Mouse (Mus musculus): ENCODE results near the gene Tmem30c.
"Not testable (repeated sequence)": the region's sequence is repeated elsewhere in the genome, so short reads cannot be mapped to it uniquely, and the experiment has no call there.

Gene Tmem30c

DNA sequence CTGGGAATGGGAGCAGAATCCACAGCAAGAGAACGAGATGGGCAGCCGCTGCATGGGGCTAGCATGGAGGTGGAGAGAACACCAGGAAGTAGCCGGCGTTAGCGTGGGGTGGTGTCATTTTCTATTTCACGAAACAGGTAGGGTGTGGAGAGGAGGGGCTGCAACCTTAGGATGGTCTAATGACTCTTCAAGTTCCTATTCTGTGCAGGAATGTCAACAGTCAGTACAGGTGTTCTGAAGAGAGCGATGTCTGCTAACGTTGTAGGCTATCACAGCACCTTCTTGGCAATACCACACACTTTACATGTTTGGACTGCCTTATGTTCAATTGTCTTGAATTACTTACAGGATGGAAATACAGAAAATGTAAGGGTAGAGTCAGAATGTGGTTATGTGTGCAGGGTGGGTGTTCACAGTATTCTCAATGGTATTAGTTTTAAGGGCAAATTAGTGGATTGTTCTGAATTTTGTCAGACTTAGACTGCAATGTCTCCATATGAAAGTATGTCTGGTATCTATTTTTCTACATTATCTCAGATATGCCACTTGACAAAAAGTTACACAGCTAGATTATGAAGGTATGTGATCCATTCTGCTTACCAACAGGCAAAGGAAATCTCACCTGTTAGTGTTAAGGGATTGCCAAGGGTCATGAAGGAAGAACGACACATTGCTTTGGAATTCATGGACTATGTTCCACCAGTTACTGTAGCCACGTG, 2.7 kb upstream of the Tmem30c start:
- DNase-seq (ENCODE audit: low spot score) = no peak

DNA sequence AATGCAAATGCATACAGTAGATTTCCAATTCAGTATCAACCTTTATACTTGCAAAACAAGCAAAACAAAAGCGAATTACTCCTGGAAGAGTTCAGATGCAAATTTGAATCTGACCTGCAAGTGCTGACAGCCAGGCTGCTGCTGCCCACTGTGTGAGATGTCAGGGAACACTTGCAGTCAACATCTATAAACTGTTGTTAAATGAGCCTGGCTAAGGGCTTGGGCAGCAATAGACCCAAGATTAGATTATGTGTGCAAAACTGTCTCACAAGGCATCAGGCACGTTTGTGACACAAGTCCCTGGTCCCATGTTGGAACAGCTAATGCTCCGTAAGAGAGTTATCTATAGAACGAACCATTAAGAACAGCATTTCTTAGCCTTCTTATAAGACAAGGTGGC, 369 bp downstream of the Tmem30c start:
- no peak for DNase-seq (ENCODE audit: low spot score)

DNA sequence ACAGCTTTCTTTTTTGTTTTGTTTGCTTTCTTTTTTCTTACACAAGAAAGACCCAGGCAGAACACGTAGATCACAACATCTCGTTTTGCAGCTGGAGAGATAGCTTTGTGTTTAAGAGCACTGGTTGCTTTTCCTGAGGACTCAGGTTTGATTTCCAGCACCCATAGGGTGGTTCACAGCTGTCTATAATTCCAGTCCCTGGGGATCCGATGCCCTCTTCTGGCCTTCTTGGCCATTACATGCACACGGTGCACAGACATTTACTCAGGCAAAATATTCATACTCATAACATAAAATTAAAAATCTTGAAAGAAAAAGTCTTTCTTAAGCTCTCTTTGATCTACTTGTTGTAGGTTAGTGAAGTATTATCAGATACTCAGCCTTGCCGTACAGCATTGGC, 969 bp downstream of the Tmem30c start:
- DNase-seq (ENCODE audit: low spot score) = no peak

DNA sequence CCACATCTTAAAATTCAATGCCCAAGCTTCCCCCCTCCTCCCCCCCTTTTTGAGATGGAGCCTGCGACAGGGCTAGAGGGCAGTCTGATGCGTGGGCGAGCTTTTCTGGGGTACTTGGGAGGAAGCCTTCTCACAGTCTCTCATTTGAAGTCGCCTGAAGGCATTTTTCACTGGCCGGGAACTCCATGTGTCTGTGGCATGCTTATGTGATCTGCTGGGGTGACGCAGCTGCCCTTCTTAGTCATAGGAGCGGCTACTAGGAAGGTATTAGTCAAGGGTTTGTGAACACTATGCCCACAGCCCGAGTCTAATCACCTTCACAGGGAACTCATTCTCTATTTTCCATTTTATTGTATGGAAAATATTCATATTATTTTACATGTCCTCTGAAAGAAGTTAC, 11.2 kb downstream of the Tmem30c start:
- DNase-seq (ENCODE audit: low spot score) = no peak

DNA sequence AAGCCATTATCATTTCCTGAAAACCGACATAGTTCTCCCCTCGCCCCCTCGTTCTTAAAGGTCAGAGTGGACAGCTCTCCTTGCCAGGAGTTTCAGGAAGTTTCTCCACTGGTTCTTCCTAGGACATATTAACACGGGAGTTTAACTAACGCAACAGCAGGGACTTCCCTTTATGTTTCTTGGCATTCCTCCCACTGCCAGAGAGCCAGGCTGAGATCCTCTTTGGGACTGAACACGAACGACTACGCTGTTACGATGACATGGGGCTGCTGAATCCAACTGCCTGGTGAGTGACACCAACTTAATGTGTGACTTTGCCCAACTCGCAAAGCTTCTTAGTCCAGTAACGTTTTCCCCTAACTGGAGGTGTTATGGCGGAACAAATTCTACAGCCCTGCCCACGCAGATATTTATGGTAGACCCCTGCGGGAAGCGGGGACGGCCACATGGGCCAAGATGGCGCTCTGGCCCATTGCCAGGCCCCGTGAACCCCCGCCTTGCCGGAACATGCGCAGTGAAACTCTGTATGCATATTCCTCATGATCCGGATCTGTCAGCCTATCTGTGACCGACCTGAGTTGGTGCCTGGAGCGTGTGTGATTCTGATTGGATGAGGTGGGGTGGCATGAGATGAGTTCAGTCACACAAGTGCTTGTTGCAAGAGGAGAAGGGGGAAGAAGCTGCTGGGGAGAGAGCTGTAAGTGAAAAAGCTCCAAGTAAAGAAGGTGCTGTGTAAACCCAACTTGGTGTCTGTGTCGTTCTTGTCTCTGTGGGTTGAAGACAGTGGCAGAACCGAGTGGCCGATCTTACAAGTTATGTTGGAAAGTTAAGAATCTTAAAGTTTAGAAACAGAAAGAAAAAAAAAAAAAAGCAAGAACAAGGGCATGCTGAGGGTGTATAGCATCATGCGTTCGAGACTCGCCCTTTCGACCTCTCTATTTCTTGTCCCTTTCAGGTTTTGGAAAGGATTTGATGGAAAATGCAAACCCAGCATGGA, 12.1 kb downstream of the Tmem30c start:
- no peak for DNase-seq (ENCODE audit: low spot score)

DNA sequence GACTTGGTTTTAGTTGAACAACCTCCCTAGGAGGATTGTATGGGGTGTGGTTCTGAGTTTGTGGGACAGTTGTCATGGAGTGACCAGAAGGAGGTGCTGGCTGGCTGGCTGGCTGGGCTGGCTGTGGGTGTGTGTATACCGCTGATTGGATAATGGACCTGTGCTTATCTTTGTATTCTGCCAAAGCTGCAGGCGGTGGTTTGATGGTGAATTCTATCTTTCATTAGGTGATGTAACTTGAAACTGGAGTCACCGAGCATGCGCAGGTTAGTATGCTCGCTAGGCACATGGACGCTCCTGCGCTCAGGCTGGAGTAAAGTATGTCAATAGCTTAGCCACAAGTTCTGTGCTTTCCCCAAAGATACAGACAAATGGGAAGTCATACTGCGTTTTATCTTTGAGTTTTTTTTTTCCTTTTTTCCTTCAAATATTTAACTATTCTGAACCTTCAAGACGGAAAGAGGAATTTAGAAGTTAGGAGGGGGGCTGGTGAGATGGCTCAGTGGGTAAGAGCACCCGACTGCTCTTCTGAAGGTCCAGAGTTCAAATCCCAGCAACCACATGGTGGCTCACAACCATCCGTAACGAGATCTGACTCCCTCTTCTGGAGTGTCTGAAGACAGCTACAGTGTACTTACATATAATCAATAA, 13.6 kb downstream of the Tmem30c start:
- no peak for DNase-seq (ENCODE audit: low spot score)

DNA sequence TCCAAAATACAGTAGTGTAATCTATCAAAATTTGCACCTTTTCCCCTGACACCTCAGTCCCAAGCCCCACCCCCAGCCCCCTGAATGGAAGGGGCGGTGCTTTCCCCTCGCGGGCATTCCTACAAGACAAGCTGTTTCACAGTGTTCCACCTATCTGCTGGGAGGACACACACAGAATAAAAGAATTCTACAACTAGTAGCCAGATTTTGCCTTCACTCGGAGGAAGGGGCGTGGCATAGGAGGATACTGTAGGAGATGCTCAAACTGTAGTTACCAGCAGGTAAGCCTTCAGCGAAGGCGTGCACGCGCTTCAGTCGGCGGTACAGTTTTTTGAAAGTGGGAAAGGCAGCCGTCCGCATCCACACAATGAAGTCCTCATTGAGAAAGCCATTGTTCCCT, 22.9 kb downstream of the Tmem30c start:
- DNase-seq (ENCODE audit: low spot score) = no peak

DNA sequence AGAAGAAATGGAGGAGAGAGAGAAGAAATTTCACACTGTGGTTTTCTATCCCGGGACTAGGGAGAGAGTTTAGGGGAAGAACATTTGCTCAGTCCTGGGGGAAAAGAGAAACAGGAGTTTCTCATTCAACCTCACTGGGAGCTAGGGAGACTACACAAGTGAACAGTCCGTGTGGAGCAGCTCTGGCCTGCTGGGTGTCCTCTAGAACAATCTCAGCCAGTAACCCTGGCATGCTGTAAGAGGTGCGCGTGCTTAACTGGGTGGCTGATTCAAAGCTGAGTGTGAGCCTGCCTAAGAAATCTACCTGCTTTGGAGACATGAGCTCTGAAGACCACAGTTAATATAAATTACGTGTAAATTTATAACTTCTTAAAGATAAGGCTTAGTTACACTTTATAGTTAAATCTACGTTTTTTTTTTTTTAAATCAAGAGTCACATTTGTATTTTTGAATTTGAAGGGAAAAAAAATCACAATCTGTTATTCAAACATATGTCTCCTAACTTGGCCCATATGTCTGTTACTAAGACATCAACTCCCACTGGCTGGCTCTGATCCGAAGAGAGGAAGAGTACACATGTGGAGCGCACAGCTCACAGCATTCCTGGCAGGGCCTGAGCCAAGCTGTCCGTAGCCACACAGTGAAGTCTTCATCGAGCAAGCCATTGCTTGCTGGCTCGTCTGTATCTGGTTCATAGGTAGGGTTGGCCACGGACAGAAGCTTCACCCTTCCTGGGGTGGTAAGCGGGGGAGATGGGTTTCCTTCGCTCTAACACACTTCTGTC, 24.4 kb downstream of the Tmem30c start:
- DNase-seq (ENCODE audit: low spot score) = no peak

DNA sequence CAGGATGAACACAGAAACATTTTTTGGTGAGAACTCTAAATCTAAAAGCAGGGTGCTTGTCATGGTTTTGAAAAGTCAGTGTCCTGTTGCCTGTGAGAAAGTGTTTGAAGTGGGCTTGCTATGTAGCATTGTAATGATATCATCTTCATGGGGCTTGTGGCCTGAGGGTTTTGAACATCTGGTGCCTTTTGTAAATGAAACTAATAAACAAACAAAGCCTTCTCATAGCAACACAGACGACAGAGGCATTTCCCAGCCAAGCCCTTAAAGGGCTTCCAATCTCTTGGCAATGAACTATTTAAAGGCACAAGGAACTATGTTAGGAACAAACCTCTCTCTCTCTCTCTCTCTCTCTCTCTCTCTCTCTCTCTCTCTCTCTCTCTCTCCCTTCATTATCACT, 25.6 kb downstream of the Tmem30c start:
- DNase-seq (ENCODE audit: low spot score) = no peak

DNA sequence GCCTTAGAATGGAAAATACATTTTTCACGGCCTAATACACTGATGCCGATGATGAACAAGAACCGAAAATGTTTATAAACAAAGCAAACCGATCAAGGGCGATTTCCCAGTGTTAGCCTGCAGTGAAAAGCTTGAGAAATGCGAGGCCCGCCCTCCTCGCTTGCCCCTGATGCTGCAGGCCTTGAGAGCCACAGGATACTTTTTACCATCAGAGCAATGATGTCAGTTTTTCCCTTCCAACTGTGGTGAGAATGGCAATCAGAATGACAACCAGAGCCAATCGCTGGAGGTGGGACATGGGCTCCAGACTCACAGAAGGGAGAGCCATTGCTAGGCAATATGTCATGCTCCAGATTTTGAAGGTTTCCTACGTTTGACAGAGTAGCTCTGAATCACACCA, 32.5 kb downstream of the Tmem30c start:
- no peak for DNase-seq (ENCODE audit: low spot score)

DNA sequence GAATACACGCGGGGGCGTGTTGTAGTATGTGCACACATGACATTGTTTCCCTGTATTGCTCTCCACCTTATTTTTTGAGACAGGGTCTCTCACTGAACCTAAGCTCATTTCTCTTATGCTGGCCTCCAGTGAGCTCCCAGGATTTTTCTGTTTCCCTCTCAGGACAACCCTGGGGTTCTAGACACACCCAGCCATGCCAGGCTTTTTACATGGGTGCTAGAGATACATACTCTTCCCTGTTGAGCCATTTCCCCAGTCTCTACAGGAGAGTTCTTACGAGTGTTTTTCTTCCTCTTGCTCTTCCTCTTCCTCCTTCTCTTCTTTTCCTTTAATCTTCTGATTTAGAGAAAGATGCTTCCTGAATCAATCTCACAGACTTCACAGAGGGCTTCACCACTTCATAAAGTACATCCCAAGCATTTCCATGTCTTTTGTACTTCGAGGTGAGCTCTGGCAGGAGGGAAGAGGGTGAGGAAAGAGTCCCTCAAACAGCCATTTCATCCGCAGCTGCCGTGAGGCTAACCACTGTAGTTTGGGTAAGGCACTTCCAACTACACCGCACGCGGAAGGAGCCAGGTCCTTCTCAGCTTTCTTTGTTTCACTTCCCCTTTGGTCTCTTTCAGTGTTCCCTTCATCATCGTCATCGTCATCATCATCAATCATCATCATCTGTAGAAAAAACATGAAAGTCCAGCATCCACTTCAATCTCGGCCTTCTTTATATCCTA, 33.1 kb downstream of the Tmem30c start:
- DNase-seq (ENCODE audit: low spot score) = no peak

DNA sequence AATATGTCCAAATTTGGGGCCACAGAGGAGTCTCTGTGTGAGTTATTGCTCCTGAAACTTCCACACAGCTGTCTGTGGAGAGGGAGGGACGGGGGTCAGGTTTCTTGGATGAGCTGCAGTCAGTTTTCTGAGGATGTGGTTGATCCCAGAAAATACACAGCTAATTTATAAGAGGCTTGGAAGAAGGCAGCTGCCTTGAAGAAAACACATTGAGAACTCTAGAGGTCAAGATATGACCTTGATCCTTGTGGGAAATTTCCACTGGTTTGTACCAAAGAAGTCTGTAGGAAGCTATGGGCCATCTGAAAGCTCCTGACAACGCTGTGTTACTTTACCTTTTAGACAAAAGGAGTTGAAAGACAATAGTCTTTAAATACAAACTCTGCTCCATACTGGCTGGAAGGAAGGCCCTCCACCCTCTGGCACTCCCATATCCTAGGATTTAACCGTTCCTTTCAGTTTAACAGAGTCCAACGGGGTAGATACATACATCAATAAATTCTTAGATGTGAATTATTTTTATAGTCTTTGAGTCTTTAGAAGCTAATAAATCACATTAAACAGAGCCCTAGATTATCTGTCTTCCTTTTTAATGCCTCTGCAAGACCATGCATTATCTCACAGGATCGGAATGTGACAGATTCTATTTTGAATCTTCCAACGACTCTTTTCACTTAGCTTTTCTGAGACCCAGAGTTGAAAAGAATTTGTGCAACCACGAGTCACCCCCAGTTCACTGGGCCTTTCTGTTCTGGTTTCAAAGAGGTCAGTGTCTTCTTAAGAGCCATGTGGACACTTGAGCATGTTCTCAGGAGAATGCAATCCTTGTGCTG, 40.9 kb downstream of the Tmem30c start:
- DNase-seq (ENCODE audit: low spot score) = no peak

DNA sequence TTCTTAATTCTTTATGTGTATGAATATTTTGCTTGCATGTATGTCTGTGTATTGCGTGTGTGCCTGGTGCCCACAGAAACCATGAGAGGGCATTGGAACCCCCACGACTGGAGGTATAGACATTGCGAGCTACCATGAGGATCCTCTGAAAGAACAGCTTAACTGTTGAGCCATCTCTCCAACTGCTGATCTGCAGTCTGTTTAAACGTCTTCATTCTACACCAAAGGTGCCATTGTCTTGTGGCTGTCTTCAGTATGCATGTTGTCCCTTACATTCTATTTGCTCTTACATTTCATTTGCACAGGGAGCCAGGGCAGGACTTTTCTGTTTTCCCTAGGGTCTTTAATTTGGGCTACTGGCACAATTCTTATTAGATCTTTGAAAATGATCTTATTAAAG, 41.7 kb downstream of the Tmem30c start:
- DNase-seq (ENCODE audit: low spot score) = no peak

DNA sequence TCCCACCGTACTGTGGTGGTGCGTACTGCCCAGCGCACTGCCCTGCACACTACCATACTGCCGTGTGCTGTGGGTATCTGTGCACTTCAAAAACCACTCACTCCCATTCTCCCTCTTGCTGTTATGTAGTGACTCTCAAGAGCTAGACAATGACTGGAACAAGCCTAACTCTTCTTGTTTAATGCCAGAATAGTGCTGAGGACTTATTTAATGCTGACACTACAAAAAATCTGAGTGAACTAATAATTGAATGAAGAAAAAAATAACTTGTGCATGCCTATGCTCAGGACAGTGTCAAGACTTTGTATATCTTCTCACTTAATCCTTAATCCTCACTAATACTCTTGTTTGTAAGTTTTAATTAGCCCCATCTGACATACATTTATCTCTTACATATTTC, 45.2 kb downstream of the Tmem30c start:
- no peak for DNase-seq (ENCODE audit: low spot score)

DNA sequence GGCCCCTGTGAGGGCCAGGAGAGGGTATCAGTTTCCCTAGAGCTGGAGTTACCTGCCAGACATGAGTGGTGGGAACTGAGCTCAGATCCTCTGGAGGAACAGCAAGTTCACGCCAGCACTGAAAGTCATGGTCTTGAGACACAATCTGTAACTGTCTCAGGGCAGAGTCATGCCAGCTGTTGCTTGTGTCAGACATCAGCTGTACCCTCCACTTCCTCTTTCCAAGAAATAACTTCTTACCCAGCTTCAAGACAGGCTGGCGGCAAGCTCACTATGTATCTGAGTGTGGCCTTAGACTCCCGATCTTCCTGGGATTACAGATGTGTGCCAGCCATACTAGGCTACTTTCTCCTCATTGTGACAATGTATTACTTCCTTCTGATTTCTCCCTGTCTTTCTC, 46.1 kb downstream of the Tmem30c start:
- DNase-seq (ENCODE audit: low spot score) = no peak

DNA sequence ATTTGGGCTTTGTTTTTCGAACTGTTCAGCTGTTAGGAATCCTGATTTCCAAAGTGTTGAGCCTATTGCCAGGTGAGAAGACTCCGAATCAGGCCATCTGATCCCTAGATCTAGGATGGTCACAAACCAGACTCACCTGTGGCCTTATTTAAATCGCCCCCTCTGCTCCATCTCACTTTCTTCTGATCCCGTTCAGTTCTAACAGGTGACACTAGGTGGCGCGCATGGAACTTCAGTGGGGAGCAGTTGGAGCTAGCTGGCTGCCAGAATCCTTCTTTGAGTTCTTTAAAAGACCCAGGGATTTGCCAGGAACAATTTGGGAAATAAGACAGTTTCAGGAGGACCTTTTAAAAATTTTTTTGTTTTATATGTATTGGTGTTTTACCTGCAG, 48.8 kb downstream of the Tmem30c start:
- DNase-seq (ENCODE audit: low spot score) = peak; percentile 48

DNA sequence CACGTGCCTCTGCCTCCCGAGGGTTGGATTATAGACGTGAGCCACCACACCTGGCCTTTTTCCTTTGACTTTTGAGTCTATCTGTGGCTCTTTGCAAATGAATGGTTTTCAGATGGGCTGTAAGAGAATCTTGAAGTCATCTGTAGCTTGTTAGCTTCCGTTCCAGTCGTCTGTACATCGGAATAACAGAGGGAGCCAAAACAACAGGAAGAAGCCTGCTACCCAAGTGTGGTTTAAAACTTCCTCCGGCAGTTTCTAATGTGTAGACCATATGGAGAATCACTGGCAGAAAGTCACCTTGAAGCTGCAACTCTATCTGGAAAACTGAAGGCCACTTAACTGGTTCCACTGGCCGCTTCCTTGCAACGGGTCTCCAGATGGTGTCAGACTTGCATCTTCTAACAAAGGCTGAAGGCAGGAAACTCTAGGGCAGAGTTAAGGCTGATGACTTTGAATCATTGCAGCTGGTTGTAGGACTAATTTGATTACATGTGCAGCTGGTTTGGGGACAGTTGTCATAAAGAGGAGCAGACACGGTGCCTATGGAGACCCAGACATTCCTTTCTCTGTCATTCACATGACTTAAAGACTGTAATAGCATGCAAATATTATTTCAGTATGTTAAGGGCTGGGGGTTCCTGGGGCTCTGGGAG, 49.3 kb downstream of the Tmem30c start:
- DNase-seq (ENCODE audit: low spot score) = no peak

DNA sequence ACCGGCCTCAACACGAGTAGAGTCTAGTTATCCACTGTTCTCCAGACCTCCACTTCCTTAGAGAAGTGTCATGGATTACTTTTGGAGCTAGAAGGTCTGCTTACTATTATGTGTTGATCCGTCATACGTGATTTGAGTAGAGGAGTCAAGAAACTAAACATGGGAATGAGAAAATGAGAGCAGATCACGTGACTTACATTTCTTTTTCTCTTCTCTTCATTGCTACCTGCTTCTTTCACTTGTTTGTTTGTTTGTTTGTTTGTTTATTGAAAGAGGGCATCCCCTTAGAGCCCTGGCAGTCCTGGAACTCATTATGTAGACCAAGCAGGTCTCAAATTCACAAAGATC, 49.8 kb downstream of the Tmem30c start:
- no peak for DNase-seq (ENCODE audit: low spot score)

DNA sequence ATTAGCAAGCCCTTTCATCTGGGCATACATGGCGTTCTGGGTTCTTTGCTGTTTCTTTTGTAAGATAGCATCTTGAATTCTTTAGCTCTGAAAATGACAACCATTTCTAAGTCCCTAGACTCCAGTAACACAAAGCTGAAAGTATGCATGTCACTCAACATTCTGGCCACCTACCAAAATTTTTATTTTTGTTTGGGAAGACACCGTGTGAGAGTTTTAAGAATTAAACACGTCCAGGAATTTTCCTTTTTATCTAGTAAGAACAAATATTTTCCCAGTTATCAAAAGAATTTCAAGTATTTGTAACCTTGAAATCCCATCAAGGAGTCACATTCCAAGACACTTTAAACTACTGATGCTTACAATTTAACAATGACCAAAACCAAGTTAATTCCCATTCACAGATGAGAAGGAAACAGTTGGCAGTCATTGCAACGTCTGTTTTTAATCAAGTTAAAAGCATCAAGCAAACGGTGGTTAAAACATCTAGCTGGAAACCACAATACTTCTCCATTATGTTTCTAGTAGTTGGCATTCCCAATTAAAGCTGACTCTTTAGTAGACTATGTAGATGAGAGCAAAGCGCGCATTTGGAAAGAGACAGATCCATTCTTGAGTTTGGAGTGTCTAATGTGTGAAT, 56.7 kb downstream of the Tmem30c start:
- no peak for DNase-seq (ENCODE audit: low spot score)

DNA sequence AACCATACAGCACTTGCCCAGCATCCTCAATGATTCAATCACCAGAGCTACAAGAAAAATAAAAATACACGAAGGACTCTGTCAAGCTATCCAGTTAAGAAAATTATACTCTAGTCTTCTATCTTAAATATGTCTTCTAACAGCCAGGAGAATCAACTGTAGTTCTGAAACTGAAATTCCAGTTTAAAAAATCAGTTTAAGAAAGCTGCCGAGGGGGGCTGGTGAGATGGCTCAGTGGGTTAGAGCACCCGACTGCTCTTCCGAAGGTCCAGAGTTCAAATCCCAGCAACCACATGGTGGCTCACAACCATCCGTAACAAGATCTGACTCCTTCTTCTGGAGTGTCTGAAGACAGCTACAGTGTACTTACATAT, 60.7 kb downstream of the Tmem30c start:
- not testable (repeated sequence) for DNase-seq (ENCODE audit: low spot score)
